Mouse (Mus musculus) embryonic fibroblast, embryonic 13.5 days (primary cell): Measurements from ENCODE around the gene E2f8.

Source experiments
- CTCF ChIP-seq: IDR thresholded peaks from 2 replicates; pipeline ENCODE4 v1.5.1; 2011; ENCODE audit warnings: mild to moderate bottlenecking, control low read depth, low read length, moderate library complexity, borderline replicate concordance; ENCODE audit not compliant: insufficient read depth
- POLR2A ChIP-seq: IDR thresholded peaks from 2 replicates; pipeline ENCODE4 v1.6.1; 2011; ENCODE audit warnings: low read depth, mild to moderate bottlenecking, control low read depth, low read length, moderate library complexity

DNA sequence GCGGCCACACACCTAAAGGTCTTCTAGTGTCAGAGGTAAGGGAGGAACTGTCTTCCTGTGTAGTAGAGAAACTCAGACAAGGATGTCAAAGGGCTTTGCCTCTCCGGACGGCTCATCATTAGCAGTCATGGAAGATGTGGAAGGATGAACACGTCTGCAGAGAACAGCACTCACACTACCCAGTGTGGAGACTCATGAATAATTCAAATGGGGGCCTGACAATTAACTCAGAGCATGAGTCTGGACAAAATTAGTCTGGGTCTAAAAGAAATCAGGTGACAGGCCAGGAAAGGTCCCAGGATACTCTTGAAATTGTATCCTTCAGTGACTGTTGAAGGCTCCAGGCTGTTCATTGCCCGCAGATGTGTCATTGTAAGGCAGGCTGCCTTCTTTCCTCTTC is 9.6 kb upstream of the E2f8 start:
- TF ChIP-seq CTCF (no peak), POLR2A (no peak)
